Mouse (Mus musculus): Measurements from ENCODE around the gene Rhbdd1.

DNA sequence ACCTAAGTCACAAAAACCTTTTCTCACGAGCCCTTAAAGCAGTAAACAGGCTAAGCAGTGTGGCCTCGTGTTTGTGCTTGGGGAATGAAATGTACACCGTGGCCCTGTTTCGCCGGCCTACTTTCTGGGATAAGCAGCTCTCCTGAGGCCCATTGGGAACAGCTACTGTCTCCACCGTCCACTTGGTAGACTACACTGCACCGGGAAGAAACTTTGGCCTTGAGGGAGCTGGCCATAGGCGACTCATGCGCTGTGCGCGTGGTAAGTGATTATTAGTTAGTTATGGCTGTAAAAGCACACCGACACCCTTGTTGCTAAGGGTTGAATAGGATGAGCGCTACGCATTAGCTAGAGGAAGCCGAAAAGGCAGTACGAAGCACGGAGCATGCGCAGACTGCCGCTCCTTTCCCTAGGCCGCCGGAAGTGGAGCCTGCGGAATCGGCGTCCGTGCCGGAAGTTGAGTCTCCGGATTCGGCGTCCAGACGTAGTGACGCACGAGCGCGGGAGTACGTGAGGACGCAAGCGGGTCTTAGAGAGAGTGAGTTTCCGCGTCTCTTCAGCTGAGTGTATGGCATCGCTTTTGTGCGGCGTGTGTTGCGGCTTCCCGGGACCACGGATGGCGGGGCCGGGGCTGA lies at the start of gene Rhbdd1:
- TF ChIP-seq CTCF (conservative IDR thresholded peaks at IDR 0.05; ENCODE audit: insufficient read depth, insufficient read length, low read depth, low read length) (no peak), POLR2A (IDR thresholded peaks at IDR 0.05; ENCODE audit: low read depth, low read length) (peak; percentile 92)
